Mouse (Mus musculus) CD8-positive naive resting alpha-beta T cell, adult 2 months (primary cell): ENCODE data around the gene Itpk1.
A peak's percentile ranks its signal among the peaks of the same experiment; 100 is the strongest.

ENCODE experiments used
- DNase-seq, 2 experiments: peaks; one replicate each; pipeline ENCODE4 v3.0.0; 2022; ENCODE audit warnings: low read depth in 2 of 2, low spot score in 2 of 2

Gene Itpk1

DNA sequence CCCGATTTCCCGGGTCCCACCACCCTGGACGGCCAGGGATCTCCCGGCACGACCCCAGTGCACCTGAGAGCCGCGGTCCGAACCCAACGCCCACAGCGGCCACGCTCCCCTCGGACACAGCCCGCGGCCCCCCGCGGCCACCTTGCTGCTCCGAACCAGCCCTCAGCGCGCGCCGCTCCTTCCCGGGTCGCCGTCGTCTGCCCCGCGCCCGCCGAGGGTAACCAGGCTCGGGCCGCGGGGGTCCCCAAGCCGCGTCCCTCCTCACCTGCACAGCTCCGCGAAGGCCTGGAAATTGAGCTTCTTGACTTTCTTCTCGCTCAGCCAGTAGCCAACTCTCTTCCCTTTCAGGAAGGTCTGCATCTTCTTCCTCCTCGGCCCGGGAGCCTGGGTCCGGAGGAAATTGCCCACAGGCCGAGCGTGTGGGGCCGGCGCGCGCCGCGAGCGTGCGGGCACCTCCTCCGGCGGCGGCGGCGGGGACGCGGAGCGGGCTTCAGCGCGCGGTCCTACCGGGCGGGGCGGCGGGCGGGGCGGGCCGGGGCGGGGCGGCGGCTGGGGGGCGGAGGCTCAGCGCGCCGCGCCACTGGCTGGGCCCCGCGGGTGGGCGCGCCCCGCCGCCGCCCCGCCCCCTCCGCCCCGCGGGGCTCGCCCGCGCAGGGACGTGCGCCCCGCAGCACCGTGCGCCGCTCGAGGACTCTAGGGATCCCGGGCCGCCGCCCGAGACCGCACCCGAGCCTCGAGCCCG, at the start of gene Itpk1:
Gene Itpk1, minus strand, starts transcription at position 474 of the 742 bp plus-strand sequence.
- DNase-seq = peak; percentile 25 to 43

- no peak for DNase-seq
These were observed 43.5 kb upstream of the Itpk1 start for GRCm38 (mm10) chr12:102748256-102748655.

GRCm38 (mm10) chr12:102744839-102745238, 40.1 kb upstream of the Itpk1 start:
- DNase-seq = peak; percentile 52 to 54

DNA sequence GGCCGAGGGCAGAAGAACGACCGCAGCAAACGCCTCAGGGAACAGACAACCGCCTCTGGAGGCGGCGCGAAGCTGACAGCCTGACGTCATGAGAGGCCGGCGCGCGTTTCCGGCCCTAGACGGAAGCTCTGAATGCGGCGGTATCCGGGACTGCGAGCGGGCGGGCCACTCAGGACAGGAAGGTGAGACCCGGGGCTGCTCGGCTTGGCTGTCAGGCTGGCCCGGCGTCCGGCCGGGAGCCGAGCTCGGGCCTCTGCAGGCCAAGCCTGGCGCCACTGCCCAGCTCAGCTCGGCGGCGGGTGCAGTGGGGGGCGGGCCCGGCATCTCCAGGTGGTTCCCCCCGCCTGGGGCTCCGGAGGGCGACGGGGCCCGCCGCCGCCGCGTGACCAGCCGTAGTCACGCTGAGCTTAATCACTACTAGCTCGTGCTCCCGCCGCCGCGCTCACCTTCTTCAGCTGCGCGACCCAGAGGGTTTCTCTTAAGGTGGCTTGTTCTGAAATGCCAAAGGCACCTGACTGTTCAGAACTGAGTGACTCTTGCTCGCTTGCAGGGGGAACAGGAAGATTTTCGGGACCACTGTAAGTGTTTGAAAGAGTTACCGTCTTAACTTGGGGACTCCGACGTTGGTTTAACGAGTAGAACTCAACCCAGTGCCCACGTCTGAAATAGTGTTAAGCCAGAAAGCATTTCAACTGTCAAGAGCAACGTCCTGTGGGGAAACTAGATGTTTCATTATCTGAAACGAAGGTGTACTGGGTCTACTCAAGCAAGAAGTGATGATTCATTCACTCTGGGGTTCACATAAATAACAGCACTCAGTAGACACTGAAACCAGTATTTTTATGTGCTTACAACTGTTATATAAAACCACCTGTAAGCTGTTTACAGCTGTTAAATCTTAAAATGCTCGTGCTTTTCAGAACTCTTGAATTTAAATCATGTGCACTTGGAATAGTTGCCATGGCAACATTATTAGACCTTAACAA, 39.2 kb upstream of the Itpk1 start, which contains the start of the genes Moap1 and Tmem251:
Gene Moap1, minus strand, starts transcription at position 73 of the 986 bp plus-strand sequence.
Gene Tmem251, plus strand, starts transcription at position 174 of the 986 bp plus-strand sequence.
- peak; percentile 83 to 86 for DNase-seq

DNA sequence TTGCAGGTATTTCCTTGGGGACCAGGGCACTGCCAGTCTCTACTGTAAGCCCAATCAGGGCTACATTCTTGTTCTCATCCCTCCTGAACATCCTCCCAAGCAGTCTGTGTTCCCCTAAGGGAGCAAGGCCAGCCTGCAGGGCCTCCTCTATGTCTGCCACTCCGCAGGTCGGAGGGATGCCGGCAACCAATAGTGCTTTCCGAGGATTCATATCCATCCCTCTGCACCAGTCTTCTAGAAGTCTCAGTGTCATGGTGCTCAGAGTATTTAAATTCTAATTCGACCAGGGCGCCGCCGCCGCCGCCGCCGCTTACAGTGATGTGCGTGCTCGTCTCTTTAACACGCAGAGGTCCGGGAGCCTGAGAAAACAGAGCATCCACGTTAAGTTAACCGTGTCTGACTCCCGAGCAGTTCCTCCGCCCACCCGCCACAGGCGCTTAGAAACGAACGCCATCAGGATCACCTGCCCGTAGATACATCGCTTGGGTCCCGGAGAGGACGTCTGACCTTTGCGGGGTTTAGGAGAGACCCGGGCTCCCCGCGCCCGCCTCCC, 38.4 kb upstream of the Itpk1 start:
- no peak for DNase-seq

DNA sequence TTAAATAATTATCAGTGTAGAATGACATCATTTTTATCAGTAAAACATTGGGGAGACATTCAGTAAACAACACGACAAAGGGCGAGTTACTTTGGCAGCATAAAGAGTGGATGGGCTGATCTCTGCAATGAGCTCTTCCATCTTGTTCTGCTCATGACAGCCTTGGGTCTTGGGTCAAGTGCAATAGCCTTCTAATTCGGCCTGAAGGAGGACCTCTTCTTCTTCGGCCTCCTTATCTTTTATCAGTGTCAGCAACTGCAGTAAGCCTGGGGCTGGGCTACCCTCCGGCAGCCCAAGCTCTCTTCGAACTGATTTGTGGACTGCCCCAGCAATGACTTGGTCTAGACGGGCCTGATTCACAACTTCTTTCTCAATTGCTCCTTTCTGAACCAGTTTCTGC, 37.3 kb upstream of the Itpk1 start:
- no peak for DNase-seq

- DNase-seq = peak; percentile 15 to 54
These were observed 35.6 kb upstream of the Itpk1 start for GRCm38 (mm10) chr12:102740285-102740684.

GRCm38 (mm10) chr12:102739096-102739495, 34.4 kb upstream of the Itpk1 start:
- DNase-seq = no peak

DNA sequence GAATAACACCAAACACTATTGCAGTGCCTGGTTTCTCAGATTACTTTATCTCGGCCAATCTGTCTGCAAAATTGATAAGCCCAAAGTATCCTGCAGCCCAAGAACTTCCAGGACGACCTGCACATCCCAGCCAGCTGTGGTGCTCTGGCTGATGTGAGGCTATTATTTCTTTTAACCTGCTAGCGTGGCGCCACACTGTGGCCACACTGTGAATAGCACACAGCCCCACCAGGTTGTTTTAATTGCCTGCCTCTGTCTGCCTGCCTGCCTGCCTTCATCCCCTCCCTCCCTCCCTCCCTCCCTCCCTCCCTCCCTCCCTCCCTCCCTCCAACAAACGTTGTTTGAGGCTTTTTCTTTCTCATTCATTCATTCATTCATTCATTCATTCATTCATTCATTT, 28.7 kb upstream of the Itpk1 start:
- peak; percentile 43 to 60 for DNase-seq

DNA sequence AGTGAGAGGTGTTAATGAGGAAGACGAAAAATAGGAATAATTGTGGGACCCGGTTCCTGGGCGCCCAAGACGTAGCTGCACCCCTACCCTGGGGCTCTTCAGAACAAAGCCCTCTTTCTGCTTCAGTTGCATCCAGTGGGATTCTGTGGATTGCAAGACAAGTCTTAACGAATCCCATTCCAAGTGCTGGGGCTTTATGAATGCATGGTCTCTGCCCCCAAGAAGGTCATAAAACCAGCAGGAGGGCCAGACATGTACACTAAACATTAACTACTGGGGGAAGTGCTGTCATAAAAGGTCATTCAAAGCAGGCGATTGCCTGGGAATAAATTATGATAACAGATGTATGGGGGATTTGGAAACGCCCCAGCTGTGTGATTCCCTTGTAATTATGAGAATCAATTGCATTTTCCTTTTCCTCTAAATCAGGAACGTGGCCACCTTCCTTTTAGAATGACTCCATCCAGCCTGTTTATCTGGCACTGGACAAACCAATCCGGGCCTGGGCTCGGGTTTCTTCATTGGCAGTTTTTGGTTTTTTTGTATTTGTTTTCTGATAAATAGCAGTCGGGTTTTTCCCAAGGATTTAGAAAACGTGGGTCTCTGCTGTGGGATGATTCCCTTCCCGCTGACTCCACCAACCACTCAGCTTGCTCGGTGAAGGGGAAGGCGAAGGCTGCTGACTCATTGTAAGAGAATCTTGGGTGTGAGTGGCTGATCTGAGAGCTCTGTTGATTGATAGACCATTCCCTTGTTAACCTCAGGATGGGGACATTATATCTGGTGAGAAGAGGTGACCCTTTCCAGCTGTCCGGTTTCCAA, 26.3 kb upstream of the Itpk1 start:
- DNase-seq = no peak

DNA sequence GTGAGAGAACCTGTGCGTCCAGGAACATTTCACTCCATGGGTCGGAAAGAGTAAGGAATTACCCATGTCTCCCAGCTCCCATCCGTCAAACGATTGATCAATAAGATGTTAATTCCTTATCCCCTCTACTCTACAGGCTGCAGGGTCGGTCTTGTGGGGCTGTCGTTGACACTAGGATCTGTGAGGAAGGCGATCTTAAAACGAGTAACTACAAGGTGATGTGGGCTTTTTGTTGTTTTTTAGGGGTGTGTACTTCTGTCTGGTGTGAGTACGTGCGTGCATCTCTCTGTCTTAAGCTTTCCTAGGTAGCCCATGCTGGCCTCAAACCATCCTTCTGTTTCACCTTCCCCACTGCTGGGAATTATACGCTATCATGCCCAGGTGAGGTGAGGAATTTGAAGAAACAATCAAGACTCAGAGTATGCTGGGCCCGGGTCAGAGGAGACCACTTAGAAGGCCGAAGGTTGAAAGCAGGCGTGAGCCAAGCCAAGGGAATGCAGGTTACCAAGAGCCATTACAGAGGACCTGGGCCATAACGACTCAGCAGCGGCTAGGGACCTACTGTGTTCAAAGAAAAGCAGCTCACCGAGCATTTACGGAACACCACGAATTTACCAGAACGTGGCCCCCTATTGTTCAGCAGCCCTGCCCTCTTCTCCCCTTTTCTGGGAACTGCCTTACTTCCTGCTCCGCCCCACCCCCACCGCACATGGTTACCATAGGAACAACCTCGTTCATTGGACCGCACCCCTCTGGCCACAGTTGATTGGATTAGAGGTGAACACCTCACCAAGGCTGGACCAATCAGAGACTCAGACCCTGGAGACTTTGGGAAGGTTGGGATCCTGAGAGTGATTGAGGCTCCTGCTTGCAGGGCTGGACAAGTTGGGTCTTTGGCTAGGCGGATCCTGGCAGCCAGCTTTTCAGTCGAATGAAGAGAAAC, 25.4 kb upstream of the Itpk1 start:
- DNase-seq = no peak

DNA sequence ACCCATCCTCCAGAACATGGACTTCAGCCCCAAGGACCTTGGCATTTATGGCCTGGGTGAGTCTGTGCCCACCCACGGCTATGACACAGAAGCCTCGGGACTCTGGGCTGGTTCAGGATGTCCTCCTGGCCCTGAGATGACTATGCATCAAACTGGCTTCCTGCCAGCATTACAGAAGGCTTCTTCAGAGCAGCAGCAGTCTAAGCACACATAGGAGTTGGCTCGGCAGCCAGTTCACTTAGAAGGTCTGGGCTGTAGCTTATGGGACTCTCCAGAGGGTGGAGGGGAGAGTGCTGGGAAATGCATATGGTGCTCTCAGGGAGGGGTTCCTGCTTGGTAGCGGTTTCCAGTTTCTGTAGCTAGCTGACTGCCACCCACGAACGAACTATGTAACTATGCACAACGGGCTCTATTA, 21.0 kb upstream of the Itpk1 start:
- no peak for DNase-seq

- DNase-seq = no peak
These were observed 20.4 kb upstream of the Itpk1 start for GRCm38 (mm10) chr12:102725146-102725545.

- DNase-seq = no peak
These were observed 19.1 kb upstream of the Itpk1 start for GRCm38 (mm10) chr12:102723861-102724260.

DNA sequence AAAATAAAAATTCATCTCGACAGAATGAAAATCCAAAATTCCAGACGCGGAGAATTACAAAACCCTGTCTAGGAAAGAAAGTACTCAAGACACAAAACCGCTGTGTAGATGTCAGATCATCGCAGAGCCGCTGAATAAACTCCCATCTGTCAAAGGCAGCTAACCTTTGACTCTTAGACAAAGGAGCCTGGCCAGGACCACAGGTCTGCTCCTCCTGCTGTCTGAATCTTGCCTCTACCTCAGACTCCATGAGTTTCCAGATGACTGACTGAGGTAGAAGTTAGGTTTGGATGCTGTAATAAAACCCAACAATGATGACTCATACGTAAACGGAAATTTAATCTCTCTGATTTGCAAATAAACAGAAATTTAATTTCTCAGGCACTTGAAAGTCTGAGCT, 18.2 kb upstream of the Itpk1 start:
- no peak for DNase-seq

GRCm38 (mm10) chr12:102722451-102722850, 17.7 kb upstream of the Itpk1 start:
- DNase-seq = no peak

DNA sequence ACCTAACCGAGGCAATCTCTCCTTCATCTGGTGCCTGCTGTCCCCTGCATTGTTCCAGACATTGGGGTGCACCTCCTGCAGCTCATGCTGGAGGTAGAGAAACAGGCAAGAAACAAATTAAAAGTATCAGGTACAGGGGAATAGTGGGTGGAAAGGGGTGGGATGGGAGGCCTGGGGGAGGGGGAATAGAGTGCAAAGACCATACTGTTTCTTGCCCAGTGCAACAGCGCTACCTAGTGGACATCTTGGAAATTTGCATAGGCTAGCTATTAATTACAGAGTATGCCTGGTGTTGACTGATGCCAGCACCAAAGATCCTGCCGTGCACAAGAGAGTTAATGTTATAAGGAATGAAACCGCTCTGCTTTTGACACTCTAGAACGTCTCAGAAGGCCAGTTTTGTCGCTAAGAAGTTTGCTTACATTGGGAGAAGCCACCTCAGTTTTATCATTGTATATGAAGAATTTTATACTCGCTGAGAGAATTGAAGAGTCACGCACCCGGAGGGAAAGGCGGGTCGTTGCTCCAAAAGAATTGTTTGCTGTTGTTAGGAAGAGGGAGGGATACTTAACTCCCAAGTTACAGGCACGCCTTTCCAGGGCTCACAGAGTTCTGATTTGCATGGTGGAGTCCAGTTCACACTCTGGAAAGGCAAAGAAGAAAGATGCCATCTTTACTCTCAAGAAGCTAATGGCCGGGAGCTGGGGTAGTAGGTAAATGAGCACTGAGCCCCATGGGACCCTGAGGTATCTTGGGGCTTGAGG, 15.0 kb upstream of the Itpk1 start:
- DNase-seq = peak in 1 of 2 experiments; percentile 42

GRCm38 (mm10) chr12:102714654-102715395, 10.1 kb upstream of the Itpk1 start:
- no peak for DNase-seq
